Mouse (Mus musculus) C2C12 (cell line): ENCODE measurements around the gene Sdr9c7. TPM values are rescaled to one million over a fixed set of nuclear protein-coding genes. Genes with fewer than 3 reads are reported as not detected.
"Not testable (repeated sequence)": the region's sequence is repeated elsewhere in the genome, so short reads cannot be mapped to it uniquely, and the experiment has no call there.

ENCODE experiments used
- H3K27me3 ChIP-seq: one replicate; pipeline ENCODE4 v1.6.1; 2011; ENCODE audit not compliant: control insufficient read depth, insufficient read depth, insufficient read length
- H3K36me3 ChIP-seq: one replicate; pipeline ENCODE4 v1.6.1; 2011; ENCODE audit not compliant: control insufficient read depth, insufficient read depth
- H3K4me3 ChIP-seq: one replicate; pipeline ENCODE4 v1.5.1; 2011; ENCODE audit warnings: mild to moderate bottlenecking, control low read depth; ENCODE audit not compliant: poor library complexity, insufficient read depth, severe bottlenecking
- H3K79me2 ChIP-seq: one replicate; pipeline ENCODE4 v1.6.1; 2011; ENCODE audit not compliant: control insufficient read depth, insufficient read depth
- H3K79me3 ChIP-seq: one replicate; pipeline ENCODE4 v1.6.1; 2011; ENCODE audit warnings: low read depth, control low read depth
- H3ac ChIP-seq: one replicate; pipeline ENCODE3; 2011; ENCODE audit warnings: low read depth; ENCODE audit not compliant: control insufficient read depth, insufficient read length
- CEBPB ChIP-seq: IDR thresholded peaks from one replicate; pipeline ENCODE4 v1.6.1; 2011; ENCODE audit warnings: low read depth, mild to moderate bottlenecking, control low read depth, moderate library complexity
- CTCF ChIP-seq: IDR thresholded peaks from one replicate; pipeline ENCODE4 v1.5.1; 2011; ENCODE audit not compliant: control insufficient read depth, insufficient read depth, insufficient read length
- FOSL1 ChIP-seq: IDR thresholded peaks from one replicate; pipeline ENCODE4 v1.8.0; 2011; ENCODE audit warnings: mild to moderate bottlenecking, low read length; ENCODE audit not compliant: poor library complexity, insufficient read depth, severe bottlenecking
- MAX ChIP-seq: IDR thresholded peaks from one replicate; pipeline ENCODE4 v1.6.1; 2011; ENCODE audit warnings: mild to moderate bottlenecking, control low read depth
- MYOD1 ChIP-seq: IDR thresholded peaks from one replicate; pipeline ENCODE4 v1.6.1; 2011; ENCODE audit warnings: low read depth; ENCODE audit not compliant: control insufficient read depth, insufficient read length
- MYOG ChIP-seq: IDR thresholded peaks from one replicate; pipeline ENCODE4 v1.6.1; 2011; ENCODE audit not compliant: control insufficient read depth, insufficient read length; ENCODE audit errors: extremely low read depth
- USF1 ChIP-seq: IDR thresholded peaks from one replicate; pipeline ENCODE4 v1.6.1; 2011; ENCODE audit warnings: low read depth, mild to moderate bottlenecking, control low read depth, moderate library complexity
- polyA plus RNA-seq: library from polyadenylated mRNA; unstranded; fragments of >200 nt; fragmentation: generic; extraction: Trizol; gene quantifications from one replicate; pipeline ENCODE4 v1.2.1, GENCODE M21; 2012; ENCODE audit warnings: missing spikeins

The Sdr9c7 gene
- polyA plus RNA-seq, 1 experiment: not detected

DNA sequence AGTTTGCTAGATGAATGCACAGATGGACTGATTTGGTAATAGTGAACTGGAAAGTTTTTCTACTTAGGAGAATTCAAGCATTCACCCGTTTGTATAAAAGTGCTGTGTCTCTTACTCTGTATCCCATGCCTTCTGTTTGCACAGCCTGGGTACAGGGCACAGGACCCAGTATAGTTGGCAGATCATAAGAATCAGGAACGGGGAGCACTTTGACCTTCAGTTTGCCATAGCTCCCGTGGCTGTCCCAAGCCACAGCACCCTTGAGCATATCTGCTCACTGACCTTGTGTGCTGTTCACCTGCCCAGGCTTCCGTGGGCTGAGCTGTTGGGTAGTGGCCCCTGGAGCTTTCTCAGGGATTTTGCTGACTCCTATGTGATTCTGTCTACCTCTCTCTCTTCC lies 3.4 kb downstream of the Sdr9c7 start:
- TF ChIP-seq USF1 (no peak), MAX (no peak), MYOD1 (no peak), CTCF (no peak), CEBPB (no peak), MYOG (no peak), FOSL1 (no peak)
- Histone ChIP-seq H3K79me2 (no peaks in the 10 kb centered on the region), H3K27me3 (peaks cover 31% of the 10 kb centered on the region), H3ac (no peak overlapping the region), H3K4me3 (no peak overlapping the region), H3K36me3 (no peaks in the 10 kb centered on the region), H3K79me3 (no peaks in the 10 kb centered on the region)

GRCm38 (mm10) chr10:127903116-127903515 lies 4.8 kb downstream of the Sdr9c7 start:
- Histone ChIP-seq H3K27me3 (peaks cover 21% of the 10 kb centered on the region), H3K4me3 (no peak overlapping the region), H3ac (no peak overlapping the region), H3K79me3 (no peaks in the 10 kb centered on the region), H3K36me3 (no peaks in the 10 kb centered on the region), H3K79me2 (no peaks in the 10 kb centered on the region)
- TF ChIP-seq CTCF (no peak), FOSL1 (no peak), MAX (no peak), MYOG (no peak), MYOD1 (no peak), CEBPB (no peak), USF1 (no peak)

- H3ac ChIP-seq: no peak overlapping the region
- TF ChIP-seq MYOD1 (no peak), USF1 (no peak), MYOG (no peak), CTCF (no peak), MAX (no peak), CEBPB (no peak), FOSL1 (no peak)
- H3K36me3 ChIP-seq: no peaks in the 10 kb centered on the region
- H3K79me2 ChIP-seq: no peaks in the 10 kb centered on the region
- no peak overlapping the region for H3K4me3 ChIP-seq
- peaks cover 14% of the 10 kb centered on the region for H3K27me3 ChIP-seq
- H3K79me3 ChIP-seq: no peaks in the 10 kb centered on the region
These were observed 6.6 kb downstream of the Sdr9c7 start for GRCm38 (mm10) chr10:127904718-127905446.

GRCm38 (mm10) chr10:127906138-127906537 lies 7.8 kb downstream of the Sdr9c7 start:
- Histone ChIP-seq H3K79me2 (no peaks in the 10 kb centered on the region), H3K4me3 (no peak overlapping the region), H3K27me3 (peaks cover 15% of the 10 kb centered on the region), H3ac (no peak overlapping the region), H3K36me3 (no peaks in the 10 kb centered on the region), H3K79me3 (no peaks in the 10 kb centered on the region)
- TF ChIP-seq USF1 (no peak), MYOD1 (no peak), FOSL1 (no peak), MYOG (no peak), MAX (no peak), CEBPB (no peak), CTCF (no peak)

DNA sequence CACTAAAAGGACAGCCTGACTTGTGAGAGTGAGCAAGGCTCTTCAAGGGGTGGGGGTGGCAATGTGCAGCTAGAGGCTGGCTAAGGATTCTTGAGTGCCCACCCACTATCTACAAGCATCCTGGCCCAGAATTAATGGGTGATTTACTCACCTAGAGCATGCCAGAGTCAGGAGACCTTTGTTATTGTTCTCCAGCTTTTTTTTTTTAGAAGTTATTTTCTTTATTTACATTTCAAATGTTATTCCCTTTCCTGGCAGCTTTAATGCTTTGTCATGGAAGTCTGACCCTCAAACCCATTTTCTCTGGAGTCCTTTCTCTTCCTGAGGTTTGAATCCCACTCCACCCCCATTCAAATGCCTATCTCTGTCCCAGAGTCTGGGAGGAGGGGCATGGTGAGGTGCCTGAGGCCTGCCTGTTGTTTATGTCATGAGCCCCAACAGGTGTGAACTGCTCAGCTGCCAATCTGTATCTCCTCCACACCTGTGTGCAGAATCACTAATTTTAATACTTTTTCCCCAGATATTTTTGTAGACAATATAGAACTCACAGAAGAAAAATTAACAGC lies 9.2 kb downstream of the Sdr9c7 start:
- no peaks in the 10 kb centered on the region for H3K36me3 ChIP-seq
- H3K27me3 ChIP-seq: peaks cover 16% of the 10 kb centered on the region
- H3K79me3 ChIP-seq: no peaks in the 10 kb centered on the region
- H3K79me2 ChIP-seq: no peaks in the 10 kb centered on the region
- H3ac ChIP-seq: no peak overlapping the region
- no peak overlapping the region for H3K4me3 ChIP-seq
- TF ChIP-seq USF1: no peak
- TF ChIP-seq MYOG: no peak
- no peak for TF ChIP-seq MYOD1
- TF ChIP-seq CTCF: no peak
- no peak for TF ChIP-seq FOSL1
- TF ChIP-seq MAX: no peak
- TF ChIP-seq CEBPB: no peak

GRCm38 (mm10) chr10:127915578-127915977 lies 17.3 kb downstream of the Sdr9c7 start:
- peaks cover 10% of the 10 kb centered on the region for H3K27me3 ChIP-seq
- H3K4me3 ChIP-seq: no peak overlapping the region
- H3K79me3 ChIP-seq: no peaks in the 10 kb centered on the region
- no peaks in the 10 kb centered on the region for H3K79me2 ChIP-seq
- H3K36me3 ChIP-seq: no peaks in the 10 kb centered on the region
- no peak overlapping the region for H3ac ChIP-seq
- TF ChIP-seq CEBPB (no peak), MYOG (no peak), MYOD1 (no peak), MAX (no peak), USF1 (no peak), CTCF (no peak), FOSL1 (no peak)

GRCm38 (mm10) chr10:127917183-127917582 lies 18.9 kb downstream of the Sdr9c7 start:
- H3K36me3 ChIP-seq, H3K27me3 ChIP-seq, H3K79me3 ChIP-seq, H3ac ChIP-seq, H3K4me3 ChIP-seq, H3K79me2 ChIP-seq: not testable (repeated sequence)
